Comparison of ENCODE assay signal across 8 mouse cellular contexts in the genomic region with DNA sequence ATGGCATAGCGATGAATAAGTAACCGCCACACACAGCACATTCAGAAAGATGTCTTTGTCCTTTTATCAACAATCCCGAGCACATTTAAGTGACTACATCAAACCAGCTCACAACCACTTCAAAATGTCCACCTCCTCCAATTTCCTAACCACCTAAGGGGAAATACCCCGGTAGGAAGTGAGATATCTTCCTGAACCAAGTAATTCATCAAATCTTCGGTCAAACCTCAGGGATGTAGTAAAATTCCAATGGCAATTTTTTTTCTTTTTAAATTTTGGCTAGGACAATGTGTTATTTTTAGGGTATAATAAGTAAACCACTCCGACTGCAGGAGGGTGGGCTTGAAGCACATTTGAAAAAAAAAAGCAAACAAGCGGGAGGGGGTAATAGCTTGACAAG. TPM values are rescaled to one million over a fixed set of nuclear protein-coding genes. Genes with fewer than 3 reads are reported as not detected.
DNase-seq lines count a peak whose midpoint lies in the region; ATAC-seq and TF ChIP-seq lines count a peak whose summit lies in the region.

No protein-coding gene starts in this region.

- H3K9me3 ChIP-seq in heart, embryonic 16.5 days (replicated peaks; ENCODE audit: control insufficient read depth, low read length), result no peaks in the 10 kb centered on the region
- no peaks in the 10 kb centered on the region for H3K9me3 ChIP-seq in ES-E14 (ENCODE audit: control insufficient read depth, insufficient read depth, low read depth, low read length)
- H3K9me3 ChIP-seq in forebrain, postnatal 0 days (ENCODE audit: low read length), result no peaks in the 10 kb centered on the region
- H3K9me3 ChIP-seq in midbrain, embryonic 10.5 days (replicated peaks), result no peaks in the 10 kb centered on the region

- peak overlapping the region; percentile 95 for H3K9ac ChIP-seq in heart, embryonic 16.5 days (ENCODE audit: low read length)
- H3K9ac ChIP-seq in ES-E14 (ENCODE audit: insufficient read depth, low read depth, low read length, poor library complexity, severe bottlenecking), result peak overlapping the region; percentile 99; the same call in 1 of the 2 replicates
- H3K9ac ChIP-seq in forebrain, postnatal 0 days, result peak overlapping the region; percentile 99

- H3K27me3 ChIP-seq in heart, embryonic 16.5 days (ENCODE audit: control insufficient read depth, insufficient read depth, low read length), result no peaks in the 10 kb centered on the region
- no peaks in the 10 kb centered on the region for H3K27me3 ChIP-seq in forebrain, postnatal 0 days (ENCODE audit: insufficient read depth, low read length)
- no peaks in the 10 kb centered on the region for H3K27me3 ChIP-seq in midbrain, embryonic 10.5 days (ENCODE audit: low read depth, poor library complexity, severe bottlenecking)

- H3K36me3 ChIP-seq in heart, embryonic 16.5 days (ENCODE audit: control insufficient read depth, insufficient read depth), result no peaks in the 10 kb centered on the region
- peaks cover 3% of the 10 kb centered on the region; the same call in 1 of the 2 replicates for H3K36me3 ChIP-seq in ES-E14 (ENCODE audit: control insufficient read depth, insufficient read depth, low read length, poor library complexity, severe bottlenecking)
- no peaks in the 10 kb centered on the region; the same call in none of the 2 replicates for H3K36me3 ChIP-seq in forebrain, postnatal 0 days (ENCODE audit: insufficient read depth)
- H3K36me3 ChIP-seq in midbrain, embryonic 10.5 days, result peaks cover 12% of the 10 kb centered on the region; the same call in 1 of the 2 replicates

- no peak for DNase-seq in heart, postnatal 4 days
- no peak for DNase-seq in ES-E14 (ENCODE audit: low read depth, low spot score)
- DNase-seq in forebrain, postnatal 0 days, result peak; percentile 5
- no peak for DNase-seq in midbrain, embryonic 10.5 days (ENCODE audit: low spot score)
- DNase-seq in Muller cell, postnatal 12 days (ENCODE audit: inconsistent ontology term), result no peak
- DNase-seq in adrenal gland, postnatal 36 days, result no peak

- in situ Hi-C loops in ES-E14 (cut with MboI; ENCODE audit: low sequenced_read_pairs in 2 of 2, unreplicated experiment in 2 of 2), result no loop called here

- H3K27ac ChIP-seq in heart, embryonic 16.5 days (ENCODE audit: low read length), result no peak overlapping the region
- H3K27ac ChIP-seq in ES-E14 (ENCODE audit: insufficient read depth, low read depth, low read length, poor library complexity, severe bottlenecking), result no peak overlapping the region
- 0 out of 2 replicates have a peak overlapping the region, but pooled peaks have one; percentile 96 for H3K27ac ChIP-seq in forebrain, postnatal 0 days (ENCODE audit: low read depth, low read length)
- H3K27ac ChIP-seq in midbrain, embryonic 10.5 days (replicated peaks), result peak overlapping the region; percentile 98

- TF ChIP-seq CTCF in forebrain, postnatal 0 days (IDR thresholded peaks at IDR 0.05; ENCODE audit: low read depth), result no peak

- 35% methylated on average over 7 of the region's 7 CpGs for WGBS in heart, embryonic 16.5 days
- WGBS in forebrain, postnatal 0 days, result 21% methylated on average over 7 of the region's 7 CpGs
- WGBS in midbrain, embryonic 10.5 days, result 58% methylated on average over 7 of the region's 7 CpGs

- H3K4me1 ChIP-seq in heart, embryonic 16.5 days (ENCODE audit: control insufficient read depth, insufficient read depth, low read length), result peaks cover 19% of the 10 kb centered on the region
- peaks cover 7 to 11% of the 10 kb centered on the region in 2 experiments; a peak in 3 of 4 replicates for H3K4me1 ChIP-seq in ES-E14 (ENCODE audit: control insufficient read depth in 2 of 2, insufficient read depth in 2 of 2, low read length in 2 of 2, poor library complexity in 1 of 2)
- peaks cover 16% of the 10 kb centered on the region; the same call in 1 of the 2 replicates for H3K4me1 ChIP-seq in forebrain, postnatal 0 days (ENCODE audit: insufficient read depth)
- H3K4me1 ChIP-seq in midbrain, embryonic 10.5 days, result peaks cover 25% of the 10 kb centered on the region

- H3K4me3 ChIP-seq in heart, embryonic 16.5 days (ENCODE audit: low read length), result peak overlapping the region; percentile 85
- peak overlapping the region; percentile 97 to 100 for H3K4me3 ChIP-seq in ES-E14 (ENCODE audit: insufficient read depth in 1 of 2, low read depth in 1 of 2, low read length in 2 of 2, poor library complexity in 1 of 2, severe bottlenecking in 1 of 2)
- H3K4me3 ChIP-seq in forebrain, postnatal 0 days (ENCODE audit: low read depth, low read length), result peak overlapping the region; percentile 98
- peak overlapping the region; percentile 100 for H3K4me3 ChIP-seq in midbrain, embryonic 10.5 days

- peak overlapping the region; percentile 87 for H3K4me2 ChIP-seq in heart, embryonic 16.5 days (ENCODE audit: low read depth, low read length)
- H3K4me2 ChIP-seq in forebrain, postnatal 0 days (ENCODE audit: low read depth), result peak overlapping the region; percentile 83

- ATAC-seq in heart, embryonic 16.5 days (replicated peaks; ENCODE audit: extremely low read depth, insufficient read depth, low FRiP score), result no peak
- ATAC-seq in forebrain, postnatal 0 days, result no peak
- ATAC-seq in activated CD4-positive, CD25-positive, alpha-beta regulatory T cell, adult 4 months, result no peak

TF ChIP-seq in ES-E14, 5 proteins besides CTCF, POLR2A, EP300 and RAD21:
- TF ChIP-seq MAFK (IDR thresholded peaks at IDR 0.05; ENCODE audit: insufficient read depth, low read depth, low read length) (no peak), ZNF384 (IDR thresholded peaks at IDR 0.05; ENCODE audit: low read depth, low read length) (no peak), CHD2 (IDR thresholded peaks at IDR 0.05; ENCODE audit: low read depth, low read length) (no peak)

RNA-seq across cellular contexts. Expression of gene Fbxo28, which starts 1.1 kb away (rescaled TPM):
- polyA plus RNA-seq in heart, embryonic 16.5 days (2015; fragmentation: Nextera tagmentation; extraction: Ambion mirVana), result 11.5 and 12.5 TPM in 2 replicates
- total RNA-seq in heart, postnatal 4 days (2021), result 10 to 100 TPM; 20.4 to 24.5 TPM
- total RNA-seq in ES-E14 (2012; rRNA removed), result 25.8 TPM in 2 replicates
- 31.9 and 33.9 TPM in 2 replicates for total RNA-seq in forebrain, postnatal 0 days (2014; rRNA removed)
- 13.8 and 17.4 TPM in 2 replicates for polyA plus RNA-seq in forebrain, postnatal 0 days (2015; fragmentation: Nextera tagmentation; extraction: Ambion mirVana)
- 22.6 and 22.7 TPM in 2 replicates for polyA plus RNA-seq in midbrain, embryonic 10.5 days (2016; fragmentation: Nextera tagmentation; extraction: Ambion mirVana)
- 1 to 10 TPM; 4.7 to 7.7 TPM for polyA plus RNA-seq in activated CD4-positive, CD25-positive, alpha-beta regulatory T cell, adult 4 months (2017; shearing (Covaris generic))
- 10 to 100 TPM; 34.5 to 44.1 TPM for total RNA-seq in adrenal gland, postnatal 36 days (2021)

RNA-seq across cellular contexts. Expression of gene Degs1, which starts 57.7 kb away (rescaled TPM):
- 165 and 187 TPM in 2 replicates for polyA plus RNA-seq in heart, embryonic 16.5 days (2015; fragmentation: Nextera tagmentation; extraction: Ambion mirVana)
- 100 to 1,000 TPM; 113 to 121 TPM for total RNA-seq in heart, postnatal 4 days (2021)
- total RNA-seq in ES-E14 (2012; rRNA removed), result 126 and 154 TPM in 2 replicates
- total RNA-seq in forebrain, postnatal 0 days (2014; rRNA removed), result 55.5 and 62.5 TPM in 2 replicates
- polyA plus RNA-seq in forebrain, postnatal 0 days (2015; fragmentation: Nextera tagmentation; extraction: Ambion mirVana), result 76.1 and 87.2 TPM in 2 replicates
- polyA plus RNA-seq in midbrain, embryonic 10.5 days (2016; fragmentation: Nextera tagmentation; extraction: Ambion mirVana), result 68.6 and 73.7 TPM in 2 replicates
- polyA plus RNA-seq in activated CD4-positive, CD25-positive, alpha-beta regulatory T cell, adult 4 months (2017; shearing (Covaris generic)), result 100 to 1,000 TPM; 109 to 114 TPM
- total RNA-seq in adrenal gland, postnatal 36 days (2021), result 10 to 100 TPM; 85.6 to 95.6 TPM

Comparison
In these comparisons a context has a peak if more than half of its experiments do, and no peak if none do; other contexts are left out.
1. H3K27ac ChIP-seq: peak in forebrain, postnatal 0 days (single experiment) and midbrain, embryonic 10.5 days (single experiment); none in heart, embryonic 16.5 days (single experiment) and ES-E14 (single experiment).
2. Peak in every context shown above with its lines, with median percentiles within 50 percentile points of each other: H3K4me3 ChIP-seq and H3K9ac ChIP-seq.